Mouse (Mus musculus): ENCODE data around the gene Trim59. TPM values are rescaled to one million over a fixed set of nuclear protein-coding genes. Genes with fewer than 3 reads are reported as not detected.
A peak's percentile ranks its signal among the peaks of the same experiment; 100 is the strongest.

Gene Trim59
- total RNA-seq, 2 experiments from 2014 or later: 16.0 to 16.7 TPM

DNA sequence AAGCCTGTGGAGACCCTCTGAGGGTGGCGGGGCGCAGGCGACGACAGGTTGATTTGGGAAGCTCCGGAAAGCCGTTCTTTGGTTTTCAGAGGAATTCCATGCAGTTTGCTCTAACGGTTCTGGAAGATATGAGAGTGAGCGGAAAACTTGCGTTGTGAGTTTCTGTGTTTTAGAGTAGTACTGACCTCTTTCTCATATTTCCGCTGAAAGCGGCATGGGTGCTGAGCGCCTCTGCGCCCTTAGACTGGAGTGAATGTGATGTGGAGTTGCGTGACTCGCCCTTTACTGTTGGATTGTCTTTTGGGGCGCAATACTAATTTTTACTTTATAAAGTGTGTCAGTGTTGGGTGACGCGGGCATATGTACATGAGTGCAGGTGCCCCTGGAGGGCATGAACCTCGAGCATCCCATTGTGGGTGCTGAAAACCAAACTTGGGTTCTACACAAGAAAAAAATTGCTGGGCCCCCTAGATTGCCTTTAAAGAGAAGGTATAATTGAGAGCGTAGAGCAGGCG is 38.3 kb downstream of the Trim59 start:
- DNase-seq: no peak
- intact Hi-C loops (cut with DNase I): loop anchor here (2.0 to 10.0 kb wide), 3 partner anchors 38 to 512 kb away; partner anchors contain the start of gene Trim59

DNA sequence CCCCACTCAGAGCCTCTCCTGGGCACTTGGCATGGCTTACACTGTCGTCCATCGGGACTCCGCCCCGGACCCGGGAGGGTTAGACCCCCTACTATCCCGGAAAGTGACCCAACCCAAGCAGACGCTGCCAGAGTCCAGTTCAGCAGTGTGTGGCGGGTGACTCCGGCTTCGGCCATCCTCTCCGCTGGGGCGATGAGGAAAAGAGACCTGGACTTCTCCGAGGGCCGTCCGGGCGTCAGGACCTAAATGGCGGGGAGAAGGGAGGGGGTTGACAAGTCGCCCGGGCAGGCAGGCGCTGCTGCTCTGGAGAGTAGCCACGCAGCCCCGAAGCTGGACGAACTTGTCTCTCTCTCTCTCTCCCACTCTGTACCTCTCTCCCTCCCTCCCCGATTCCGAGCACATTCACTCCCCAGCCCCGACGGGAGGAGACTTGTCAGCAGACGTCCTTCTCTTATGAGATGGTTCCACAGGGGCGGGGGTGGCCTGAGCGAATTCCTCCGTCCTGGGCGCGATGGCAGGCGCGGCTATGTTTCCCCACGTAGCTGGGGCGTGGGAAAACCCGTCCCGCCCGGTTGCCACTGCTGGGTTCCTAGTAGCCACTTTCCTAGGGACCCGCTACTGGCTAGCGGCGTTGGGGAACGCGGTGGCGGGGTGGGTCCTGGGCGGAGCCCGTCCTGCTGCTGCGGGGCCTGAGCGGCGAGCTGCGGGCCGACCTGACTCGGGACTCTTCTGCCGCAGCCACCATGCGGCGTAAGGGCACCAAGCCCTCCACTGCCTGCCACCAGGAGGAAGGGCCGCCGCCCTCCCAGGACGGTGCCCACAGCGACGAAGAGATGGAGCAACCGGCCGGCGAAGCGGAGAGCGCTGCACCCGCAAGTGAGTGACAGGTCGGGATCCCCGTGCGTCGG is 39.0 kb downstream of the Trim59 start:
- DNase-seq: peak; percentile 77 to 80
- intact Hi-C loops (cut with DNase I): loop anchor here (2.0 to 10.0 kb wide), 3 partner anchors 39 to 511 kb away; partner anchors contain the start of gene Trim59

DNA sequence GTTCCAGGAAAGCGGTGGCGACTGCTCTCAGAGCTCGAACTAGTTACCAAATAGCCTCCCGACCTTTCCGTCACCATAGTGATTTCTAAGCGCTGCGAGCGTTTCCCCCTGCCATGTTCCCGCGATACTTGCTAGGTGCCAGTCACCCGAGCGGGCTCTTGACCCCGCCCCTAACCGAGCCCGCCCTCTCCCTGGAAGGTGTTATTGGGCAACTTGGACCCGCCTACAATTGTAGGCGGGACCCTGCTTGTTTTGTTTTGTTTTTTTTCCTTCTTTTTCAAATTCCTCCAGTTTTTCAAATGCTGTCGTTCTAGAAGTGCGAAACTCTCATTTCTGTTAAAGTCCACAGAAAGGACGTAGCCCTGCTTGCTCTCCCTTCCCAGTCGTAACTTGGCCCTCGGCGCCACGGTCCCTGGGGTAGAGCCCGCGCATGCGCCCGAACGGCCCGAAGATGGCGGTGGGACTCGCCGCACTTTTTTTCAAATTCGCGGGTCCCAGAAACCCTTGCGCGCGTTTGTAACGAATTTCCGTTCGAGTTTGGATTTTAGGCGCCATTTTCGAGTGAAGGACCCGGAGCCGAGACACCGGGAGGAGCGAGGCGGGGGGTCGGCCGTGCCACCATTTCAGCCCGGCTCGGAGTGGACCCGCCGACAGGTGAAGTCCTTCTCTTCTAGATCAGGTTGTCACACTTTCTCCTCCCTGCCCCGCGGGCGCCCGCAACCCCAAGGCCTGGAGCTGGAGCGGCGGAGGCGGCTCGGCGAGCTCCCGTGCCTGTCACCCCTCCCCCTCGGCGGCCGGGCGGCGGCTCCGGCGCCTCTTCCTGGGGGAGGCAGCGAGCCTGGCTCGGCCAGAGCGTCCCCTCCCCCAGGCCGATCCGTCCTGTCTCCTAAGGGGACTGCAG is 39.9 kb downstream of the Trim59 start, which contains the start of the genes Ift80 and Smc4:
Ift80 (minus strand) TSS at position 134 of the 901 bp plus-strand sequence.
Smc4 (plus strand) TSS at position 302 of the 901 bp plus-strand sequence.
- intact Hi-C loops (cut with DNase I): loop anchor here (5.0 to 10.0 kb wide), 2 partner anchors 118 to 510 kb away; no protein-coding TSS in a partner anchor
- peak; percentile 97 to 98 for DNase-seq

DNA sequence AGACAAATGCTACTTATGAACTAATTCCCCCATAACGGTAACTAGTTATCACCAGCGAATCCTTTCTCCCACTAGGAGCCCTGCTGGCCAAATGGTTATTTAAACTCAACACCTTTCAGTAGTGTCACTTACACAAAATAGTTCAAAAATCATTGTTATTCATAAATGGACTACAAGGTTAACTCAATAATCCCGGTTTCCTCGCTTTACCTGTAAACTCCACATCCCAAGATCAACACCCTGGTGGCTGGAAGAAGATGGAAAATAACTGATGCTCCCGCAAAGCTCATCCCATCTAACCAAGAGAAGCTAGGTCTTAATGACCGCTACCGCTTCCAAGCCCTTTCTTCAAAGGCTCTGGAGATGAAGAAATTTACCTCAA is 40.5 kb downstream of the Trim59 start:
- no peak for DNase-seq
- intact Hi-C loops (cut with DNase I): loop anchor here (10.0 kb wide), 1 partner anchor 509 kb away; no protein-coding TSS in a partner anchor

DNA sequence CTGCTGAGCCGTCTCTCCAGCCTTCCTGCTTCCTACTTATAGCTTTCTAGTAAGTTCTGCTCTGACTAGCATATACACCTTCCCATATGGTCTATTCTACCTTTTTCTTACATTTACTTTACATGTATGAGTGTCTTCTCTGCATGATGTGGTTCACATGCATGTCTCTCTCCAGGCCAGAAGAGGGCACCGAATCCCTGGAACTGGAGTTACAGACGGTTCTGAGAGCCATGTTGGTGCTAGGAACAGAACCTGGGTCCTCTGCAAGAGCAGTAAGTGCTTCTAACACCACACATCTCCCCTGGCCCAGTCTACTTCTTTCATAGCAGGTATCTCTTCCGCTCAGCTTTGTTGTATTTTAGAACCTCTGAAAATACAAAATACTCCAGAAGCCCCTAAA is 41.8 kb downstream of the Trim59 start:
- no peak for DNase-seq
- intact Hi-C loops (cut with DNase I): loop anchor here (10.0 kb wide), 1 partner anchor 508 kb away; no protein-coding TSS in a partner anchor

DNA sequence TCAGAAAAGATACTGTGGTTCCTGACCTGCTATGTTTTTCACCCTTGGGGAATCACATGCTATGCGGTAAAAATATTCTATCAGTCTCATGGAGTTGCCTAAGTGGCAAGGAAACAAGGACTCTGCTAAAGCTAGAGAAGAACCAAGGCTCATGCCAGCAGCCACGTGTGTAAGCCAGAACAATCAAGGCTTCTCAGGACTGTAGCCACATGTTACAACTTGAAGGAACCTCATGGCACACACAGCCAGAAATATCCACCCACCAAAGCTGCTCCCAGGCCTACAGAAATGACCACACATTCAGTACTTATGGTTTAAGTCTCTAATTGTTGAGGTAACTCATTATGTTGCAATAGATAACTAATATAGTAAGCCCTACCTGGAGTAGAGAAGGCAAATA is 58.0 kb downstream of the Trim59 start:
- no peak for DNase-seq

More for the DNA sequence above, 58.0 kb downstream of the Trim59 start:
- intact Hi-C loops (cut with DNase I): no loop called here

Small RNA genes within 50 kb of the gene (microRNA-seq; reads per million reads assigned to microRNA genes)
- gene Mir15b (1,441 to 3,429 reads per million in 2 experiments), gene Mir16-2 (298 to 669 reads per million in 2 experiments)

Other genes starting within 250 kb of the Trim59 start
- gene 1110032F04Rik, start 175.2 kb downstream of the Trim59 start, total RNA-seq (2021): 1 to 10 TPM; 1.3 to 2.2 TPM
- 1 to 10 TPM; 7.2 to 9.0 TPM for gene Ift80, start 40.2 kb downstream of the Trim59 start, total RNA-seq (2021)
- 10 to 100 TPM; 39.7 to 45.7 TPM for gene Smc4, start 40.0 kb downstream of the Trim59 start, total RNA-seq (2021)
- gene Kpna4, start 82.4 kb upstream of the Trim59 start, total RNA-seq (2021): 10 to 100 TPM; 57.1 to 75.4 TPM
- not detected for gene Arl14, start 177.7 kb upstream of the Trim59 start, total RNA-seq (2021)